Mouse (Mus musculus): Measurements from ENCODE around the gene Muc13.

Gene Muc13

DNA sequence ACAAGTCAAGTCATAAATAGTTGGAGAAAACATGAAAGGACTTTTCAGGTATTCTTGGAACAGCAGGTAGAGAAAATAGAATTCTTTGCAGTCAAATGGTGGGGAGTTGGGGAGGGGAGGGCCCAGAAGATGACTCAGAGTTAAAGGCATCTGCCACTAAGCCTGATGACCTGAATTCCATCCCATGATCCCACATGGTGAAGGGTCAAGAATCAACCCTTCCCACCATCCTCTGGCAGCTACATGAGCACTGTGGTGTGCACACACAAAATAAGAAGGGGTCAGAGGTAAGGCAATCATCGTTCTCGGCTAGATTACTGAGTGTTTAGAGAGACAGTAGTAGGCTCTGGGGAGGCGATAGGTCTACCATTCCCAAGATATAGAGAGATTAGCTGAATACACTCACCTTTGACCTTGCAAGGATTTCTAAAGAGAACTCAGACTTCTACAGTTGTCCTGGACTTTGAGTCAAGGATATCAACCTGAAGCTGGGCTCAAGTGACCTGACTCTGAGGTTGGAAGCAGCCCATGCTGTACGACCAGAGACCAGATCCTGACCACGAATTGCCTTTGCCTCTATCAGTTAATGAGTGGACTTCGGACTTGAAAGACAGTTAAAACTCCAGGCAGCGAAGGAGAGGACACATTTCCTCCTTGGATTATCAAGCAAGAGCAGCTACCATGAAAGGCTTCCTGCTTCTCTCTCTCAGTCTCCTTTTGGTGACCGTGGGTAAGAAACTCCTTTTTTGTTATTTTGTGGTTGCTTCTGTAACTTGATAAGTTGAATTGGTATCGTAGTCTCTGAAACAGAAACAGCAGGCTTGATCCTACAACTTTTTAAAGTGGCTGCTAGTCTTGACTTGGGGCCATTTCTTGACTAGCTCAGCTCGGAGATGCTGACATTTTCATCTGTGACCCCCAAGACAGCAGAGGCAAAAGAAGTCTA, at the start of gene Muc13:
TSS of gene Muc13 (plus strand) at position 192 of the 946 bp plus-strand sequence.
- no peak for ATAC-seq (ENCODE audit: low TSS enrichment)

DNA sequence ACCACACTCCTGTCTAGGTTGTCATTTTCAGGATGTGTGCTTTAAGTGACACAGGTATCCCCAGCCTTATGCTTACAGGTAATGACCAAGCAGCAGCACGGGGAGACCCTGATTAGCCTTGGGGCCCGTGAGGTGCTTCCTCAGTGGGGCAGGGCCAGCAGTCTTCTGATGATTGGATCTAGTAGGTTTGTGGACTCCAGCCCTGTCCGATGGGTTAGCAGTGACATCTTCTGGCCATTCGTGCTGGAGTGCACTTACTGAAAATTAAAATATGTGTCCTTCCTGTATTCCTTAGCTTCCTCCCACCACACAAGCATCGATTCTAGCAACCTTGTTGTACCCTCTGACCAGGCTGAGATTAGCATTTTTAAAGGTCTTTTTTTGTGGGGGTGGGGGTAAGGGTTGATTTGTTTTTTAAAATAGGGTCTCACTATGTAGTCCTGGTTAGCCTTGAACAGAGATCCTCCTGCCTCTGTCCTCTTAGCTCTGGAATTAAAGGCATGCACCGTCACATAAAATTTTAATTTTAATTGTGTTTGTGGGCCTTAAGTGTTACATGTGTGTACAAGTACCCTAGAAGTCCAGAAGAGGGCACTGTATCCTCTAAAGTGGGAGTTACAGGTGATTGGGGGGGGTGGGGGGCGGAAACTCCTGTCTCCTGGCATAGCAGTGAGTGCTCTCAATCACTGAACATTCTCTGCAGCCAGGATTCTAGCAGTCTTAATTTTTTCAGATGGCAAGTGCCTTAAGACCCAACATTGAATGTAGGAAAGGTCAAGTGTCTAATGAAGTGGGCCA, 49.0 kb upstream of the Muc13 start:
- ATAC-seq (ENCODE audit: low TSS enrichment) = peak; percentile 44; the same call in 1 of the 2 replicates

DNA sequence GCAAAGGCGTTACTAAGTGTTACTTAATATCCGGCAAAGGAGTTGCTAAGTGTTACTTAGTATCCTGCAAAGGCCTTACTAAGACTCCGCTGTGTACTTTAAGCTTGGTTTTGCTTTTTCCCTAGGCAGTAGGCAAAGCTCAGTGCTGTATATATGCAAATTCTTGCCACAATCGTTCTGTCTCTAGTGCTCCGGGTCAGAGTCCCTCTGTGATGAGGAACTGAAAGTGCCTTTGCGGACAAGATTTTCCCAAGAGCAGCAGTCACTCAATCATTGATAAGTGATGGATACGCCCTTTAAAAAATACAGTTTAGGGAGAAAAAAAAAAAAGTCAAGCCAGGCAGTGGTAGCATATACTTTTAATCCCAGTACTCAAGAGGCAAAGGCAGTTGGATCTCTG, 48.4 kb upstream of the Muc13 start:
- no peak for ATAC-seq (ENCODE audit: low TSS enrichment)

GRCm38 (mm10) chr16:33746074-33746676, 47.7 kb upstream of the Muc13 start:
- no peak for ATAC-seq (ENCODE audit: low TSS enrichment)

GRCm38 (mm10) chr16:33747346-33747954, 46.4 kb upstream of the Muc13 start:
- no peak for ATAC-seq (ENCODE audit: low TSS enrichment)

DNA sequence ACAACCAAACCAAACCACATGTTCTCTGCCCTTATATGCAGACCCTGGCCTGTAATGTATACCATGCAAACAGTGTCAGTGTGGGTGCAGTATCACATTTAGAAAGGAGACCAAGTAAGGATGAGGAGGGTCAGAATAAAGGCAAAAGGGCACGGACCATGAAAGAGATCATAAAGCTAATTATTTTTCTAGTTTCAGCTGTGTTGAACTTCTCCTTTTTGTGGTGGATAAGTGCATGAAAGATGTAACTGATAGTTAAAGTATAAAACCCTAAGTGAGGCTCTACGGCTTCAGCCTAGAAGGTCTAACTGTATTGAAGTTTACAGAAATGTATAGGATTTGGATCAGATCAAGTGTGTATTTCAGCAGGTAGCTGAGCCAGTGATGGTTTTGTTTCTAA, 45.8 kb upstream of the Muc13 start:
- no peak for ATAC-seq (ENCODE audit: low TSS enrichment)

GRCm38 (mm10) chr16:33751152-33751551, 42.7 kb upstream of the Muc13 start:
- no peak for ATAC-seq (ENCODE audit: low TSS enrichment)

GRCm38 (mm10) chr16:33751590-33751989, 42.2 kb upstream of the Muc13 start:
- ATAC-seq (ENCODE audit: low TSS enrichment) = no peak

DNA sequence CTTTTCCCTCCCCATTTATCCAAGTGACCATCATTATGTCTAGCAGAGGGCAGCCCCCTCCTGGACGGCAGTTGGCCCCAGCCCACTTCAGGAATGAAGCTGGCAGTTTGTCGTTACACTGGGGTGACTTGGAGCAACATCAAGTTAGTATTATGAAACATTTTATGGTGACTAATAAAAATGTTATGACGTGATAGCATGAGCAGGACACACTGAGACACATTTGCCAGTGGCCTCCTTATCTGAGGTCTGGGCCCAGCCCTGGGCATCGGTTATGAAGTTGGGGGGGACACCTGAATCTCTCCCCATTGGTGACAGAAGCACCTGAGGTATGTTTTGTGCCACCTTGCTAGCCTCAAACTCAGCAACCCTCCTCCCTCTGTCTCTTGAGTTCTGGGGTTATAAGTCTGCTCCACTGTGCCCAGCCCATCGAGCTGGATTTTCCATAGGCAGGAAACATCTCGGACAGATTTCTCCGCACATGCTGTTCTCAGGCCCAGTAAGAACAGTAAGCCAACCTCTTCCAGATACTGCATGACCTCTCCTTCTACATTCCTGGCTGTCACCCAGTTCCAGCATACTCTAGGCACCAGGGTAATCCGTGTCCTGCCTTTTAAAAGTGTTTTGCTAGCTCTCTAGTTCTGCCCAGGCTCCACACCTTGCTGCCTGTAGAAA, 40.8 kb upstream of the Muc13 start:
- no peak for ATAC-seq (ENCODE audit: low TSS enrichment)

DNA sequence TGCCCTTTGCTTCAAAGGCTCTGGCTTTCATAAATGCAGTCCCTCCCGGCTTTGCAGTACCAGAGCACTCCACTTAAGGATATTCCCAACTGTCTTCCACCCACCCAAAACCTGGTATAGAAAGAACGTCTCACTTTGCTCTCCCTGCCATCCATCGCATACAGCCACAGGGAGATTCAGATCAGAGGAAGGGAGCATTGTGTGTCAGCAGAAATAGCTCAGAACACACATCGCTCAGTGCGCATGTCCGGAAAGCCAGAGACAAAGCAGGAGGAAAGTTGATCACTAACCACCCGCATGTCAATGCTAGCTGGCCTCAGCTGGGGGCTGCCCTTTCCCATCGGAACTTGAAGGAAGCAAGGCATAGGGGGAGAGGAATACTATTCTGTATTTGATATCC, 38.5 kb upstream of the Muc13 start:
- peak; percentile 94 for ATAC-seq (ENCODE audit: low TSS enrichment)

- ATAC-seq (ENCODE audit: low TSS enrichment) = peak; percentile 42
Observed at GRCm38 (mm10) chr16:33755961-33756360, 37.9 kb upstream of the Muc13 start.

DNA sequence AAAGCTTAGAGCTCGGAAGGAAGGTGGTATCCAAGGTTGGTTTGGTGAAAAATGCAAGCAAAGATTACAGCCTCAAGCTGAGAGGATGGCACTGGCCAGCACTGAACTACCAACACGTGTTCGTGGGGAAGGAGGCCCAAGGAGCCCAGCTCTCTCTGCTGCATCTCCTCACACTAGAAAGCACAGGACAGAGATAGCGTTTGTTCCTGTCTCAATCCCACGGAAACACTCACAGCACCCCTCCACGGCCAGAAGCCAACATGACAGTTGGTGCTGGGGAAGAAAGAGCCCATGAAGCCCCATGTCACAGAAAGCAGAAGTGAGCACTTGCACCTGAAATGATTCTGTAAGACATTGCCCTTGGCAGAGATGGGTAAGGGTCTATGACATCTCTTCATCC, 37.4 kb upstream of the Muc13 start:
- peak; percentile 53 for ATAC-seq (ENCODE audit: low TSS enrichment)

DNA sequence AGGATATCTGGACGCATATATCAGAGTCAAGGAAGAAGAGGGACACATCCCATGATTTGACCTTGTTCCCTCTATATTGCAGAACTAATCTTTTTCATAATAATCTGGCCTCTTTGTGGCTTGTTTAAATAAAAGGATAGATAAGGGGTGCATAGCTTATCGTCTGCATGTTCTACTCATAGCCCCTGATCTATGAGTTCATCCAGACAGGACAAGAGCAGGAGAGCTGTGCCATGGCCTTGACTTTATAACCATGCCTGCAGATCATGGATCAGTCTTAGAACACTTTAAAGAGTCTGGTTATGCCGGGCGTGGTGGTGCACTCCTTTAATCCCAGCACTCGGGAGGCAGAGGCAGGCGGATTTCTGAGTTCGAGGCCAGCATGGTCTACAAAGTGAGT, 34.6 kb upstream of the Muc13 start:
- no peak for ATAC-seq (ENCODE audit: low TSS enrichment)

GRCm38 (mm10) chr16:33760542-33760941, 33.3 kb upstream of the Muc13 start:
- no peak for ATAC-seq (ENCODE audit: low TSS enrichment)

GRCm38 (mm10) chr16:33760996-33761395, 32.8 kb upstream of the Muc13 start:
- ATAC-seq (ENCODE audit: low TSS enrichment) = no peak

- 0 out of 2 replicates have a peak, but pooled peaks have one; percentile 50 for ATAC-seq (ENCODE audit: low TSS enrichment)
Observed at GRCm38 (mm10) chr16:33764501-33765193, 29.2 kb upstream of the Muc13 start.

DNA sequence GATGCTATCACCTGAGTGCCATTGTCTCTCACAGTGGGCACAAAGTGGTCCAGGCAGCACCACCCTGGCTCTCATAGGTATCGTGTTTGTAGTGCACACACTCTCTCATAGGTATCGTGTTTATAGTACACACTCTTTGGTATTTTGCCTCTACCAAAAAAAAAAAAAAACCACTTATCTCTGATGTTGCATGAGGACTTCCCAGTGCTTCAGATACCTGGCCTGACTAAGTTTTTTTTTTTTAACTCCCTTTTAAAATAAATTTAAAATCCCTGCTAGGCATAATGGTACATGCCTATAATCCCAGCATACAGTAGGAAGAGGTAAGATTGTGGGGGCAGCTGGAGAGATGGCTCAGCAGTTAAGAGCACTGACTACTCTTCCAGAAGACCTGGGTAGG, 28.4 kb upstream of the Muc13 start:
- ATAC-seq (ENCODE audit: low TSS enrichment) = no peak

- ATAC-seq (ENCODE audit: low TSS enrichment) = no peak
Observed at GRCm38 (mm10) chr16:33766309-33766708, 27.5 kb upstream of the Muc13 start.

GRCm38 (mm10) chr16:33766757-33767156, 27.1 kb upstream of the Muc13 start:
- ATAC-seq (ENCODE audit: low TSS enrichment) = no peak

DNA sequence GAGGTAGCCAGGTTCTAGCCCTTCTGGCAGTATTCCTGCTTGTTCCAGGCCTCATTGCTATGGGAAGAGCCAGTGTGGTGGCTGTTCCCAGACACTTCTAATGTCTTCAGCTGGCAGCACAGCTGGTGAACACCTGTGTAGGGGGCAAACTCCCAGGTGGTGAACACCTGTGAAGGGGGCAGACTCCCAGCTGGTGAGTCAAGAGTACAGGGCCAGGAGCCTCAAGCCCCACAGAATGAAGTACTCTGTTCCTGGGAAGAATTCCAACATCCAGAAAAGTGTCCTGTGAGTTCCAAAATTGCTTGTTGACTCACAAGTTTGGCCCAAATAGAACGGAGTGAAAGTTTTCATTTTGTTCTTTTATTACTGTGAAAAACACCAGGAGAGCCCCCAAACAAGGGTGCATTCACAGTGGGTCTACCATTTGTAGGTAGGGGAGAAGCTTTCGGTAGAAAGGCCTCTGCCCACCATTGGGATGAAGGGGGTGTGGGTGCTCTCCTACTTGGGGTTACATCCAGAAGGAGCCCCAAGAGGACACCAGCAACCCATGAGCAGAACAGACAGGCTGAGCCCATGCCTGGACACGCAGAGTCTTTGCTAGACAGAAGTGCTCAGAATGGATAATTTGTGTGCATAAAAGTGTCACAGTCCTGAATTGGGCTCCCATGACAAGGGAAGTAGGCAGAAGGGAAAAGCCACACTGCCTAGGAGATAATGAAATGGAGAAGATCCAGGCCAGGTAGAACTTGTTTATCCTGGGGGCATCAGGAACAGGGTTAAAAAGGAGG, 25.2 kb upstream of the Muc13 start:
- ATAC-seq (ENCODE audit: low TSS enrichment) = peak; percentile 54; the same call in 1 of the 2 replicates

Data from frontal cortex, adult (tissue).